Mouse (Mus musculus) lung, adult 2 months (tissue): ENCODE data around the gene Ccdc40.

ENCODE experiments used
- CTCF ChIP-seq: fragments of 200-500 bp; IDR thresholded peaks from 2 replicates; pipeline ENCODE4 v1.5.1; 2011; ENCODE audit warnings: mild to moderate bottlenecking, low read length, control low read depth; ENCODE audit not compliant: insufficient read depth
- POLR2A ChIP-seq: fragments of 200-500 bp; IDR thresholded peaks from 2 replicates; pipeline ENCODE4 v1.6.1; 2011; ENCODE audit warnings: low read depth, mild to moderate bottlenecking, control low read depth, low read length, borderline replicate concordance; ENCODE audit errors: extremely low read depth

DNA sequence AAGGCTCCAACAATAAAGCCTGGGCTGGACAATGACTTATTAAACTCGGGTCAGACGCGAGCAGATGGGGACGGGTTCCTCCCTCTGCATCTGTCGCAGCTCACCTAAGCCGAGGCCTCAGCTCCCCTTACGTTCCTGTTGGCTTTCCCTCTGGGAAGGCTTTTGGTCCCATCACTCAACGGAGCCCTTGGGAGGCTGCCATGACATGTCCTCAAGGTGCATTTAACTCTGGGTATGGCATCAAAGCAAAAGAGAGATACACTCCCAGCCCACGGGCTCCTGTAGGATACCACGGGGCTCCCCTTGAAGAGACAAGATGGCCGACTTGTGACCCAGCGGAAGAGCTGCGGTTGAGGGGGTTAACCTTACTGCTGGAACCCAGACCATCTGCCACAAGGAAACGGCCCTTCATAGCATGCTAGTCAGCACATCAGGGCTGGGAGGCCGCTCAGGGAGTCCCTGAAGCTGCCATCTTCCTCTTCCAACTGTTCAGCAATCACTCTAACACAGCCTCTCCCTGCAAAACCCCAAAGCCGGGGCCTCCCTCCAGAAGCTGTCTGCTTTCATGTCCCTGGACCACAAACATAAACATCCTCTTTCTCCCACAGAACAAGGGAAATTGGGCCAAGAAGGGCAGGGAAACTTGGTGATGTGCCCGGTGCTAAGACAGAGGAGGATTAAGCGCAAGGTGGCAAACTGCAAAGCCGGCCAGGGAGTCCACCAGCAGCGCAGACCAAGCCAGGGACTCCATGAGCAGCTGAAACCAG, 5.1 kb upstream of the Ccdc40 start:
- TF ChIP-seq CTCF = no peak
- TF ChIP-seq POLR2A = no peak
